Mouse (Mus musculus) olfactory bulb, adult 2 months (tissue): ENCODE results near the gene Fbxl8. TPM values are rescaled to one million over a fixed set of nuclear protein-coding genes. Genes with fewer than 3 reads are reported as not detected.

Experiments
- H3K27ac ChIP-seq: fragments of 200-500 bp; 2 replicates; pipeline ENCODE4 v1.5.1; 2012; ENCODE audit warnings: low read depth, low read length; ENCODE audit not compliant: insufficient read depth
- H3K4me1 ChIP-seq: fragments of 200-500 bp; 2 replicates; pipeline ENCODE4 v1.6.1; 2012; ENCODE audit warnings: low read length; ENCODE audit not compliant: control insufficient read depth, insufficient read depth
- H3K4me3 ChIP-seq: fragments of 200-500 bp; 2 replicates; pipeline ENCODE4 v1.5.1; 2012; ENCODE audit warnings: mild to moderate bottlenecking, low read depth, low read length, moderate library complexity; ENCODE audit not compliant: insufficient read depth
- CTCF ChIP-seq: fragments of 200-500 bp; IDR thresholded peaks from 2 replicates; pipeline ENCODE4 v1.5.1; 2012; ENCODE audit warnings: low read depth, mild to moderate bottlenecking, low read length, moderate library complexity; ENCODE audit not compliant: insufficient read depth
- POLR2A ChIP-seq: fragments of 200-500 bp; IDR thresholded peaks from 2 replicates; pipeline ENCODE4 v1.6.1; 2012; ENCODE audit warnings: mild to moderate bottlenecking, low read depth, low read length, moderate library complexity; ENCODE audit not compliant: insufficient read depth
- WGBS: fragments of 180-500 bp; shearing (Covaris S2); methylation state at CpG from one replicate; pipeline ENCODE4 v1.1.7; 2018; 5-methylcytosine and 5-hydroxymethylcytosine counted together
- polyA plus RNA-seq: library from polyadenylated mRNA; stranded (reverse); fragments of >200 nt; gene quantifications from 2 replicates; pipeline ENCODE4 v1.2.4, GENCODE M21; 2012; ENCODE audit warnings: low replicate concordance; ENCODE audit not compliant: missing spikeins, insufficient read depth, insufficient read length

Fbxl8 gene
- polyA plus RNA-seq, 1 experiment: not detected

DNA sequence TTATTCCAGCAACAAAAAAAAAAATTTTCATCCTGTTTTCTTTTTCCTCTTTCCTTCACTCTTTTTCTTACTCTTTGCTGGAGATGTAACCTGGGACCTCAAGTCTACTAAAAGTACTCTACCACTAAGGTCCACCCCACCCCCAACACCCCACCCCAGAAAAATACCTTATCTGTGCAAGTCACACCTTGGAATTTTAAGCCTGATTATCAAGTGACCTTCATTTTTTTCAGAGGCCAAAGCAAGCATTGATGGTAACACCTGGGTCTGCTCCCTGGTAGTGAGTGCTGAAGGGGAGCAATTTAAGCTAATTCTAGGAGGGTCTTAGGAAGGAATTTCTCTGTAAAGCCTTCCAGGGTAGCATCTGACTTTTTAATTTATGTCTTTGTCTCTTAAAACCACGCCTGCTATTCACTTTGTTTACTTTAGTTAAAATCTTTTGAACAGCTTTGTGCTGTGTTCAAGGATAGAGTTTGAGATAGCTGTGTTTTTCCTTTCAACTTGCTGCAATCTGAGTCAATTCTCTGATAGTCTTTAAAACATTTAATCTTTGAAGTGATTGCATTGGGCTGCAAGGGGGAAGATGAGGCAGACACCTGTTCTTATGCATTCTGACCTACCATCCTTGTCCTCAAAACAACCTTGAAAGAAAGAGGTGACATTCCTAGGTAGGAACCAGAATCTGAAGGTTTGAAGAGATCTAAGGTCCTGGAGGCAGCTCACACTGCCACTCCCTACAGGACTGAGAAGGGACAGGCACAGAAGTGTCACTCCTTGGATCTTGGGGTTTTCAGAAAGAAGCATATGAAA, 31.1 kb upstream of the Fbxl8 start:
- Histone ChIP-seq H3K4me3 (no peak overlapping the region), H3K4me1 (no peaks in the 10 kb centered on the region), H3K27ac (no peak overlapping the region)
- WGBS: 48% methylated on average over 1 of the region's 1 CpGs
- no peak for TF ChIP-seq CTCF
- TF ChIP-seq POLR2A: no peak

DNA sequence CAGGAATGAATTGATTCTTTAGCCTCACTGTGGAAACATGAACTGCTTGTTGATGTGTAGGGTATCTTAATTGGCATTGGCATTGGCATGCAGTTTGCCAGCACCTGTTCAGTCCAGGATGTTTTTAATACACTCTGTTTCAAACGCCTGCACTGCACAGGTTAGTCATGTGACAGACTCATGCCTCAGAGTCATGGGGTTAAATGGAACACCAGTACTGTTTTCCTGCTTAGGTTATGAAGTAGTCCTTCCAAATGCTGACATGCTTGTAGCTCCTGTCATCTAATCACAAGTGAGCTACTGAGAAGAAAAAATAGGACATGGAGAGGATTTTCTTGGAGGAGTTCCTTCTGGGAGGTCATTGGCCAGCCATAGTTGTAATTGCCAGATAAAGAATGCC, 29.2 kb upstream of the Fbxl8 start:
- TF ChIP-seq POLR2A (no peak), CTCF (no peak)
- Histone ChIP-seq H3K27ac (no peak overlapping the region), H3K4me1 (no peaks in the 10 kb centered on the region), H3K4me3 (no peak overlapping the region)
- 73% methylated on average over 1 of the region's 1 CpGs for WGBS

DNA sequence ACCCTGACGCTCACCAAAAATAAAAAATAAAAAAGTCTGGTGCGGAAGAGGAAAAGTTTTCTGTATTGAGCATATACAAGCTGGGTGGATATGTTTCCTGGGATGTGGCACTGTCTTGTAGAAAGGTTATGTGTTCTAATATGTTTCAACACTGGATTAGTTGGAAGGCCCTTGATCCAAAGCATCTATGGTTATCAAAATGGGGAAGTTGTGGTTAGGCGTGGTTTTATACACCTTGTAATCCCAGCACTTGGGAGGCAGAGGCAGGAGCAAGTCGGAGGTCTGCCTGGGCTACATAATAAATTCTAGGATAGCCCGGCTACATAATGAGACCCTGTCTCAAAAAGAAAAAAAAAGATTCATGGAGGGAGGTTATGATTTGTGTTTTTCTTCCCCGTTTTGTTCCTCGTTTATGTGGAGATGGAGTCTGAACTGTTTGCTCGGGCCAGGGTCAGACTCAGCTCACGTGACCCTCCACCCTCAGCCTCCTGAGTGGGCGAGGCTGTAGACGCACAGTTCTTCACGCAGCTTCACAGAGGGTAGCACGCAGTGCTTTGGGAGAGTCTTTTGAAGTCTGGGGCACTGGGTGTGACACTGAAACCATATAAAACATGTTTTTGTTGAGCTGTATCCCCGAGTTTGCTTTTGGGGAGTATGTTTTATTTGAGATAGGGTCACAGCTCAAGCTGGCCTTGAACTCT, 26.9 kb upstream of the Fbxl8 start:
- no peaks in the 10 kb centered on the region for H3K4me1 ChIP-seq
- TF ChIP-seq POLR2A (no peak), CTCF (no peak)
- H3K27ac ChIP-seq: no peak overlapping the region
- WGBS: 92% methylated on average over 14 of the region's 14 CpGs
- H3K4me3 ChIP-seq: no peak overlapping the region

DNA sequence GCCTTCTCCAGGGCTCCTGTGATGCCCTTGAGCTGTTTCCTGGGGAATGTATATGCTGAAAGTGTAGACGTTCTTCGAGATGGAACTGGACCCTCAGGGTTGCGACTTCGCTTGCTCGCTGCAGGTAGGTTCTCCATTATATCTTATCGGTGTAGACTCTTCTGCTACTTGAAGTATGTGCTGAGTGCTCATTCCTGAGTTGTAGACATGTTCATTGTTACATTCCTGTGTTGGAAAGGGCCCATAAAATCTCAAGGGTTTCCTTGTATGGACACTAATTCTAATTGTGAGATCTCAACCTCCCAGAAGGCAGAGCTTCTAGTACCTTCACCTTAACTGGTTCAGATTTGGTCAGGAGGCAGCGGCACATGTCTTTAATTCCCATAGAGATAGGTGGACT, 23.4 kb upstream of the Fbxl8 start:
- WGBS: 97% methylated on average over 7 of the region's 7 CpGs
- Histone ChIP-seq H3K4me3 (no peak overlapping the region), H3K4me1 (no peaks in the 10 kb centered on the region), H3K27ac (no peak overlapping the region)
- TF ChIP-seq CTCF (no peak), POLR2A (no peak)

DNA sequence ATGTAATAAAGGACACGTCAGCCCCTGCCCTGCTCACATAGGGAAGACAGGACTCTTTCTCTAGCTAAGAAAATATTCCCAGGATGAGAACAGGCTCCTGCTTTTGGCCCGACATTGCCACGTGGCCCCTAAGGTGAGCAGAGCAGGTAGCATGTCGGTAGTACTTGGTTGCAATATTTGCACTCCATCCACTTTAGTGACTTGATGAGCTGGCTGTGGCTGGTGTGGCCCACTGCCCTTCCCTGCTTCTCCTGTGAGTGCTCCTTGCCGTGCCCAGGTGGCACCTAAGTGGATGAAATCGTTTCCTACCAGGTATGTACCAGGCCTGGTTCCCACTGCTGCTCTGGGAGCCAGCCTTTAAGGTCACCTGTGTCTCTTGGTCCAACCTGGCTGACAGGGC, 12.5 kb upstream of the Fbxl8 start:
- TF ChIP-seq CTCF (no peak), POLR2A (no peak)
- H3K27ac ChIP-seq: no peak overlapping the region
- WGBS: 95% methylated on average over 6 of the region's 6 CpGs
- peaks cover 15% of the 10 kb centered on the region for H3K4me1 ChIP-seq
- no peak overlapping the region for H3K4me3 ChIP-seq

DNA sequence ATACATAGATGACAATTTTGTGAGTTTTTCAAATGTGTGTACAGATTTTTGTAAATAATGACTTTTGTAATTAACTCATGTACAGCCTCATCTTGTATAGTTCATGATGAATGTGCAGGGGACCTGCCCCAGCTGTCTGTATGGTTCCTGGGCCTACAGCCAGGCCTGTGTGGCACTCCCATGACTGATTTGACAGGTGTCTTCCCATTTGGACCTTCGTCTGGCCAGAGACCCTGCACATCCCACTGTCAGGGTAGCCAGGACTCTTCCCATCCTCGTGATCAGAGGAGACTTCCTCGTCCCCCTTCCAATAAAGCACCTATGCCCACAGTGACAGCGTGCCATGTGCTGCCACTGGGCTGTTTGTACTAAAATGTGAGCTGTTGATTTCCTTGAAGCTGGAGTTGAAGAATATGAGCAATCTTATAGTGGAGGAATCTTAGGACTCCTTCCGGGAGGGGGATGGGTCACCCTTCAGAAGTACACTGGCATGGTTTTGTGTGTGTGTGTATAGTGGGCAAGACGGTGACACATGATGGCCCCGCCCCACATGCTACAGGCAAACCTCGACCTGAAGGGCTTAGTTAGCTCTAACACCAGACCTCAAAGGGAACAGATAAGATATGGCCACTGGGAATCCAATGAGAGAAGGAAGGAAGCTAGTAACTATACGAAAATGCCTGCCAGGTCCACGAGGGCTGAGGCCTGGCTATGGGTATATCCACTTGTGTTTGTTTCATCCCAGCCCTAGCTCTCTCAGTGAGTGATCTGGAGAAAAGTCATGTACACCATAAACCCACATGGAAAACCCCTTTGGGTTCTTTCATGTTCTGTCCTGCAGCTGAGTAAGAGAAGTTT, 11.5 kb upstream of the Fbxl8 start:
- no peak for TF ChIP-seq POLR2A
- no peak for TF ChIP-seq CTCF

DNA sequence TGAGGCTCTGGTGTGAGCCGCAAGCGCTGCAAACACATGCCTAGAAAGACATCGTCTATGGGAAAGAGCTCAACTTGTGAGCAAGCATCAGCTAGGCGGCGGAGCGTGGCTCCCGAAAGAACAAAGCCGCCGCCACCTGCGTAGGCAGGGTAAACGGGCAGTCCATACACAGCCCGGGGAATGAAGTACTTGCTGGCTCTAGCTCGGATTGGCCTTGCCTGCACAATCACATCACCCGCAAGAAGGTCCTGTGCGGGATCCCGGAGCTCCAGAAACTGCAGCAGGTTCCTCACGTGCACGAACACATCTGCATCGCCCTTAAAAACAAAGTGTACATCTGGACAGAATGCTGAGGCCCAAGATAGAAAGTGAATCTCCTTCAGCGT, 10.7 kb upstream of the Fbxl8 start:
- no peak overlapping the region for H3K27ac ChIP-seq
- peaks cover 19% of the 10 kb centered on the region for H3K4me1 ChIP-seq
- TF ChIP-seq POLR2A (no peak), CTCF (no peak)
- peak overlapping the region; percentile 59; the same call in 1 of the 2 replicates for H3K4me3 ChIP-seq
- 33% methylated on average over 20 of the region's 20 CpGs for WGBS

More for the DNA sequence above, 11.5 kb upstream of the Fbxl8 start:
- WGBS: 88% methylated on average over 10 of the region's 10 CpGs
- H3K4me1 ChIP-seq: peaks cover 15% of the 10 kb centered on the region
- no peak overlapping the region for H3K4me3 ChIP-seq
- no peak overlapping the region for H3K27ac ChIP-seq

DNA sequence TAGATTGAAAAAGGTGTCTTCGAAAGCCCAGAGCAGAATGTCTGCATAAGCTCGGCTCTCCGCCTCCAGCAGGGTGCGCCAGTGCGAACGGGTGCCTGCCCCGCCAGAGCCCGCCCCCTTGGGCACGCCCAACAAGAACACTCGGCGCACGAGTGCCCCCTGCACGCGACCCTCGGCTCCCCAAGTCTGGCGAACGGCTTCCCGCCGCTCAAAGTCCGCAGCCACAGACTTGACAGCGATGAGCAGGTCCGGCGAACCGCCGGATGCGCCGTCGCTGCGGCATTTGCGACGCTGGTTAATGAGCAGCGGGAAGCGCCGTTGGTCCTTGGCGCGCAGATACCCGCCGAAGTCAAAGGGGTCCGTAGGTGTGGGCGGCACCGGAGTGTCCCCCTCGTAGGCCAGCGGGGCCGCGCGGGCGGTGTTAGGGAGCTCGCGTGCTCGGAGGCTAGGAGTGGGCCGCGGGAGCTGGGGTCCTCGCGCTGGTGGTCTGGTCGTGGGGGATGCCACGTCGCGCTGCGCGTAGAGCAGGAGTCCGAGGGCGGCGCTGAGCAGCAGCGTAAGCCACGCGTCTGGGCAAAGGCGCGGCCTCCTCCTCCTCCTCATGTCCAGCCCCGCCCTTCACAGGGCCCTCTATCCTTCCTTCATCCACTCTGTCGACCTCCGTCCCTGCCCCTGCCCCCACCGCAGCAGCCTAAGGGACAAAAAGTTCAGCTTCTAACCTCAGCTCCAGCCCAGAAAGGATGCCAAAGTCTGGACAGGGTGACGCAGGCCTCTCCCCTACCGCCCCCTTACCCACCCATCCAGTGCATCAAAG, 10.1 kb upstream of the Fbxl8 start:
- Histone ChIP-seq H3K27ac (no peak overlapping the region), H3K4me1 (peaks cover 25% of the 10 kb centered on the region), H3K4me3 (peak overlapping the region; percentile 59)
- under 1% methylated on average over 74 of the region's 74 CpGs for WGBS
- TF ChIP-seq CTCF: peak; percentile 66
- TF ChIP-seq POLR2A: no peak
